Mouse (Mus musculus) ES-E14 (cell line): ENCODE results near the gene Lmod1.

ENCODE experiments used
- CHD2 ChIP-seq: IDR thresholded peaks from 2 replicates; pipeline ENCODE4 v1.6.1; 2014; ENCODE audit warnings: mild to moderate bottlenecking, low read depth, low read length, inconsistent platforms
- HCFC1 ChIP-seq: IDR thresholded peaks from 2 replicates; pipeline ENCODE4 v1.6.1; 2012; ENCODE audit warnings: low read length, inconsistent platforms, borderline replicate concordance; ENCODE audit not compliant: insufficient read depth
- MAFK ChIP-seq: IDR thresholded peaks from 2 replicates; pipeline ENCODE4 v1.6.1; 2014; ENCODE audit warnings: mild to moderate bottlenecking, low read depth, low read length, inconsistent platforms; ENCODE audit not compliant: insufficient read depth
- ZC3H11A ChIP-seq: IDR thresholded peaks from 2 replicates; pipeline ENCODE4 v1.6.1; 2012; ENCODE audit warnings: low read depth, mild to moderate bottlenecking, inconsistent platforms, low read length, borderline replicate concordance
- ZNF384 ChIP-seq: IDR thresholded peaks from 2 replicates; pipeline ENCODE4 v1.6.1; 2012; ENCODE audit warnings: low read depth, low read length, inconsistent platforms

DNA sequence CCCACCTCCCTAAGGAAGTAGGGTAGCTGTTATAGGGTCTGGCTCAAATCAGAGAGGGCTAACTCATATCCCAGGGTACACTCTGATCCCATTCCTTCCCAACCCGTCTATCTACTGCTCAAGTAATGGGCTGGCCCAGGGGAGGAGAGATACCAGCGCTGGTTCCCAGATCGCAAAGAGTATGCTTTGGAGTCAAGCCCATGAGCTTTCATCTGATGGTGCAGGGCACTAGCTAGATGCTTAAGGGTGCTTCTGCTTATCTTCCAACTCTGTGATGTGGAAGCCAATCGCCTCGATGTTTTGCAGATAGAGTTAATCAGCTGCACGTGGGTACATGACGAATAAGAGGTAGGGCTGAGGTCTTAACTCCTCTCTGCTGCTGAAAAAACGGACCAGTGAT lies 43.0 kb downstream of the Lmod1 start:
- no peak for TF ChIP-seq HCFC1
- no peak for TF ChIP-seq MAFK
- TF ChIP-seq CHD2: no peak
- no peak for TF ChIP-seq ZC3H11A
- TF ChIP-seq ZNF384: no peak
